Mouse (Mus musculus) myocyte (in vitro differentiated cells): ENCODE data around the gene Gm47995.
"Not testable (repeated sequence)": the region's sequence is repeated elsewhere in the genome, so short reads cannot be mapped to it uniquely, and the experiment has no call there.

Source experiments
- CEBPB ChIP-seq: IDR thresholded peaks from 2 replicates; pipeline ENCODE4 v1.6.1; 2011; ENCODE audit warnings: mild to moderate bottlenecking, moderate library complexity; ENCODE audit not compliant: poor library complexity, insufficient read depth, severe bottlenecking
- MAX ChIP-seq: IDR thresholded peaks from one replicate; pipeline ENCODE4 v1.6.1; 2011; ENCODE audit warnings: low read depth, mild to moderate bottlenecking, control low read depth
- POLR2A ChIP-seq: IDR thresholded peaks from one replicate; pipeline ENCODE4 v1.6.1; 2011; ENCODE audit warnings: low read depth, mild to moderate bottlenecking, control low read depth, moderate library complexity; ENCODE audit not compliant: insufficient read length

DNA sequence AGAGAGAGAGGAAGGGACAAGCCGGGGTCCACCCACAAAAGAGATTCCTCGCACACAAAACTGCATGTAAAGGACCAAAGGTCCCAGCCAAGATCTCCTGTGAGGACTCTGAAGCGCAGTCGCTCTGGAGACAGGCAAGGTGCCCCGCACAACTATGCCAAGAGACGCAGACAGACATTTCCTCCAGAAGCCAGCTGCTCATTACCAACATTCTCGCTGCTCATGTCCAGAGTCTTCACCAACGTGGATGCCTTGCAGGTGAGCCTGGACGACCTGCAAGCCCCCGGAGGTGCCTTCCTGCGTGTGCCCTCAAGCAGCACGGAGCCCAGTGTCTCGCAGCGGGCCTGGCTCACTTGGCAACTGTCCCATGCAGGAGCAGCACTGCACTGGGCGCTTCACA, 5.5 kb upstream of the Gm47995 start:
- TF ChIP-seq MAX, POLR2A, CEBPB: not testable (repeated sequence)
